Mouse (Mus musculus): ENCODE measurements around the gene Tmed10. TPM values are rescaled to one million over a fixed set of nuclear protein-coding genes. Genes with fewer than 3 reads are reported as not detected.

Gene Tmed10
- polyA plus RNA-seq, 1 experiment from 2014 or later: 184 TPM

- H3K36me3 ChIP-seq (ENCODE audit: control insufficient read depth, insufficient read depth, low read length): no peaks in the 10 kb centered on the region
- H3K27ac ChIP-seq (ENCODE audit: low read length): no peak overlapping the region
- no peaks in the 10 kb centered on the region for H3K9me3 ChIP-seq (replicated peaks; ENCODE audit: control insufficient read depth, low read length, poor library complexity, severe bottlenecking)
- no peak overlapping the region for H3K4me3 ChIP-seq (ENCODE audit: low read depth, low read length)
- no peak for ATAC-seq
- no peaks in the 10 kb centered on the region for H3K27me3 ChIP-seq (ENCODE audit: control insufficient read depth, insufficient read depth, low read depth, low read length)
- no peak overlapping the region for H3K9ac ChIP-seq (ENCODE audit: low read depth, low read length)
- 80% methylated on average over 18 of the region's 18 CpGs for WGBS
- H3K4me1 ChIP-seq (ENCODE audit: control insufficient read depth, insufficient read depth, low read length): no peaks in the 10 kb centered on the region
- no peak overlapping the region for H3K4me2 ChIP-seq (ENCODE audit: low read length)
Measured at GRCm38 (mm10) chr12:85397063-85397959, 22.7 kb upstream of the Tmed10 start.

GRCm38 (mm10) chr12:85393981-85394380 is 19.3 kb upstream of the Tmed10 start:
- ATAC-seq: no peak
- WGBS: 63% methylated on average over 7 of the region's 7 CpGs
- no peaks in the 10 kb centered on the region for H3K9me3 ChIP-seq (replicated peaks; ENCODE audit: control insufficient read depth, low read length, poor library complexity, severe bottlenecking)
- H3K4me3 ChIP-seq (ENCODE audit: low read depth, low read length): no peak overlapping the region
- no peaks in the 10 kb centered on the region for H3K4me1 ChIP-seq (ENCODE audit: control insufficient read depth, insufficient read depth, low read length)
- no peaks in the 10 kb centered on the region for H3K36me3 ChIP-seq (ENCODE audit: control insufficient read depth, insufficient read depth, low read length)
- H3K9ac ChIP-seq (ENCODE audit: low read depth, low read length): no peak overlapping the region
- no peaks in the 10 kb centered on the region for H3K27me3 ChIP-seq (ENCODE audit: control insufficient read depth, insufficient read depth, low read depth, low read length)
- no peak overlapping the region for H3K4me2 ChIP-seq (ENCODE audit: low read length)
- no peak overlapping the region for H3K27ac ChIP-seq (ENCODE audit: low read length)

- Histone ChIP-seq H3K9ac (ENCODE audit: low read depth, low read length) (no peak overlapping the region), H3K36me3 (ENCODE audit: control insufficient read depth, insufficient read depth, low read length) (no peaks in the 10 kb centered on the region), H3K4me3 (ENCODE audit: low read depth, low read length) (no peak overlapping the region), H3K4me2 (ENCODE audit: low read length) (no peak overlapping the region), H3K27me3 (ENCODE audit: control insufficient read depth, insufficient read depth, low read depth, low read length) (no peaks in the 10 kb centered on the region), H3K27ac (ENCODE audit: low read length) (no peak overlapping the region), H3K4me1 (ENCODE audit: control insufficient read depth, insufficient read depth, low read length) (no peaks in the 10 kb centered on the region), H3K9me3 (replicated peaks; ENCODE audit: control insufficient read depth, low read length, poor library complexity, severe bottlenecking) (no peaks in the 10 kb centered on the region)
- no peak for ATAC-seq
- 89% methylated on average over 5 of the region's 5 CpGs for WGBS
Measured at GRCm38 (mm10) chr12:85393526-85393925, 18.9 kb upstream of the Tmed10 start.

GRCm38 (mm10) chr12:85391148-85391547 is 16.5 kb upstream of the Tmed10 start:
- H3K9me3 ChIP-seq (replicated peaks; ENCODE audit: control insufficient read depth, low read length, poor library complexity, severe bottlenecking): no peaks in the 10 kb centered on the region
- H3K27me3 ChIP-seq (ENCODE audit: control insufficient read depth, insufficient read depth, low read depth, low read length): no peaks in the 10 kb centered on the region
- H3K9ac ChIP-seq (ENCODE audit: low read depth, low read length): no peak overlapping the region
- no peak for ATAC-seq
- no peak overlapping the region for H3K27ac ChIP-seq (ENCODE audit: low read length)
- 91% methylated on average over 7 of the region's 7 CpGs for WGBS
- no peaks in the 10 kb centered on the region for H3K4me1 ChIP-seq (ENCODE audit: control insufficient read depth, insufficient read depth, low read length)
- H3K4me3 ChIP-seq (ENCODE audit: low read depth, low read length): no peak overlapping the region
- no peaks in the 10 kb centered on the region for H3K36me3 ChIP-seq (ENCODE audit: control insufficient read depth, insufficient read depth, low read length)
- no peak overlapping the region for H3K4me2 ChIP-seq (ENCODE audit: low read length)

GRCm38 (mm10) chr12:85389204-85390185 is 14.8 kb upstream of the Tmed10 start:
- Histone ChIP-seq H3K27me3 (ENCODE audit: control insufficient read depth, insufficient read depth, low read depth, low read length) (no peaks in the 10 kb centered on the region), H3K4me3 (ENCODE audit: low read depth, low read length) (no peak overlapping the region), H3K9me3 (replicated peaks; ENCODE audit: control insufficient read depth, low read length, poor library complexity, severe bottlenecking) (no peaks in the 10 kb centered on the region), H3K36me3 (ENCODE audit: control insufficient read depth, insufficient read depth, low read length) (no peaks in the 10 kb centered on the region), H3K4me1 (ENCODE audit: control insufficient read depth, insufficient read depth, low read length) (no peaks in the 10 kb centered on the region), H3K9ac (ENCODE audit: low read depth, low read length) (no peak overlapping the region), H3K27ac (ENCODE audit: low read length) (no peak overlapping the region), H3K4me2 (ENCODE audit: low read length) (no peak overlapping the region)
- no peak for ATAC-seq
- 85% methylated on average over 15 of the region's 15 CpGs for WGBS

- Histone ChIP-seq H3K4me2 (ENCODE audit: low read length) (no peak overlapping the region), H3K36me3 (ENCODE audit: control insufficient read depth, insufficient read depth, low read length) (no peaks in the 10 kb centered on the region), H3K9me3 (replicated peaks; ENCODE audit: control insufficient read depth, low read length, poor library complexity, severe bottlenecking) (no peaks in the 10 kb centered on the region), H3K4me1 (ENCODE audit: control insufficient read depth, insufficient read depth, low read length) (no peaks in the 10 kb centered on the region), H3K9ac (ENCODE audit: low read depth, low read length) (no peak overlapping the region), H3K4me3 (ENCODE audit: low read depth, low read length) (no peak overlapping the region), H3K27me3 (ENCODE audit: control insufficient read depth, insufficient read depth, low read depth, low read length) (no peaks in the 10 kb centered on the region), H3K27ac (ENCODE audit: low read length) (no peak overlapping the region)
- WGBS: 65% methylated on average over 5 of the region's 5 CpGs
- no peak for ATAC-seq
Measured at GRCm38 (mm10) chr12:85385995-85386375, 11.3 kb upstream of the Tmed10 start.

- no peaks in the 10 kb centered on the region for H3K36me3 ChIP-seq (ENCODE audit: control insufficient read depth, insufficient read depth, low read length)
- no peak for ATAC-seq
- no peak overlapping the region for H3K9ac ChIP-seq (ENCODE audit: low read depth, low read length)
- H3K27ac ChIP-seq (ENCODE audit: low read length): no peak overlapping the region
- WGBS: 82% methylated on average over 10 of the region's 10 CpGs
- H3K9me3 ChIP-seq (replicated peaks; ENCODE audit: control insufficient read depth, low read length, poor library complexity, severe bottlenecking): no peaks in the 10 kb centered on the region
- no peak overlapping the region for H3K4me3 ChIP-seq (ENCODE audit: low read depth, low read length)
- no peaks in the 10 kb centered on the region for H3K4me1 ChIP-seq (ENCODE audit: control insufficient read depth, insufficient read depth, low read length)
- H3K4me2 ChIP-seq (ENCODE audit: low read length): no peak overlapping the region
- no peaks in the 10 kb centered on the region for H3K27me3 ChIP-seq (ENCODE audit: control insufficient read depth, insufficient read depth, low read depth, low read length)
Measured at GRCm38 (mm10) chr12:85385329-85385994, 10.8 kb upstream of the Tmed10 start.

- 80% methylated on average over 14 of the region's 14 CpGs for WGBS
- Histone ChIP-seq H3K4me2 (ENCODE audit: low read length) (no peak overlapping the region), H3K9ac (ENCODE audit: low read depth, low read length) (no peak overlapping the region), H3K27me3 (ENCODE audit: control insufficient read depth, insufficient read depth, low read depth, low read length) (no peaks in the 10 kb centered on the region), H3K4me3 (ENCODE audit: low read depth, low read length) (no peak overlapping the region), H3K27ac (ENCODE audit: low read length) (no peak overlapping the region), H3K4me1 (ENCODE audit: control insufficient read depth, insufficient read depth, low read length) (no peaks in the 10 kb centered on the region), H3K9me3 (replicated peaks; ENCODE audit: control insufficient read depth, low read length, poor library complexity, severe bottlenecking) (no peaks in the 10 kb centered on the region), H3K36me3 (ENCODE audit: control insufficient read depth, insufficient read depth, low read length) (no peaks in the 10 kb centered on the region)
- no peak for ATAC-seq
Measured at GRCm38 (mm10) chr12:85382761-85383680, 8.4 kb upstream of the Tmed10 start.

Measured in midbrain, embryonic 16.5 days (tissue).